ENCODE assay signal across 7 mouse cellular contexts in genomic region chrX:36982892-36983653, GRCm38 (mm10). TPM values are rescaled to one million over a fixed set of nuclear protein-coding genes. Genes with fewer than 3 reads are reported as not detected.
DNase-seq lines count a peak whose midpoint lies in the region; ATAC-seq and TF ChIP-seq lines count a peak whose summit lies in the region.

No protein-coding gene starts in this region.

- no peak for DNase-seq in left cerebral cortex, adult 2 months (ENCODE audit: extremely low spot score in 1 of 2, low spot score in 2 of 2)
- no peak for DNase-seq in left cerebral cortex, postnatal 14 days (ENCODE audit: low spot score in 2 of 2)
- peak; percentile 30 for DNase-seq in ZHBTc4 (ENCODE audit: low read depth, low spot score)
- peak; percentile 47 for DNase-seq in embryonic facial prominence, embryonic 14.5 days (ENCODE audit: low spot score)
- DNase-seq in mesoderm, embryonic 11.5 days (ENCODE audit: low read depth, low spot score): peak; percentile 22
- DNase-seq in layer of hippocampus, adult 18-20 months (ENCODE audit: low spot score in 2 of 2): no peak

- peak overlapping the region; percentile 12; the same call in 1 of the 2 replicates for H3K4me2 ChIP-seq in embryonic facial prominence, embryonic 14.5 days (ENCODE audit: low read depth, low read length)
- H3K4me2 ChIP-seq in midbrain, embryonic 15.5 days: no peak overlapping the region

- H3K36me3 ChIP-seq in embryonic facial prominence, embryonic 14.5 days (ENCODE audit: control insufficient read depth, insufficient read depth, low read length): no peaks in the 10 kb centered on the region
- no peaks in the 10 kb centered on the region for H3K36me3 ChIP-seq in midbrain, embryonic 15.5 days (replicated peaks)

- ATAC-seq in embryonic facial prominence, embryonic 14.5 days (ENCODE audit: low read depth): peak; percentile 33; the same call in 1 of the 2 replicates
- ATAC-seq in midbrain, embryonic 15.5 days (replicated peaks): no peak

- 59% methylated on average over 8 of the region's 8 CpGs for WGBS in embryonic facial prominence, embryonic 14.5 days
- 78% methylated on average over 8 of the region's 8 CpGs for WGBS in midbrain, embryonic 15.5 days

- peak overlapping the region; percentile 76 for H3K27ac ChIP-seq in left cerebral cortex, adult 2 months
- peak overlapping the region; percentile 75 for H3K27ac ChIP-seq in embryonic facial prominence, embryonic 14.5 days (replicated peaks; ENCODE audit: low read depth, low read length)
- H3K27ac ChIP-seq in midbrain, embryonic 15.5 days: no peak overlapping the region

- H3K4me3 ChIP-seq in left cerebral cortex, adult 2 months: no peak overlapping the region
- H3K4me3 ChIP-seq in embryonic facial prominence, embryonic 14.5 days (ENCODE audit: low read depth, low read length): no peak overlapping the region
- no peak overlapping the region for H3K4me3 ChIP-seq in midbrain, embryonic 15.5 days

- H3K9me3 ChIP-seq in embryonic facial prominence, embryonic 14.5 days (ENCODE audit: control insufficient read depth, low read length): no peaks in the 10 kb centered on the region
- H3K9me3 ChIP-seq in midbrain, embryonic 15.5 days: no peaks in the 10 kb centered on the region

- no peak overlapping the region for H3K9ac ChIP-seq in embryonic facial prominence, embryonic 14.5 days (ENCODE audit: low read depth, low read length)
- no peak overlapping the region for H3K9ac ChIP-seq in midbrain, embryonic 15.5 days

- no peak for TF ChIP-seq CTCF in left cerebral cortex, adult 2 months (IDR thresholded peaks at IDR 0.05)

- no peaks in the 10 kb centered on the region for H3K27me3 ChIP-seq in embryonic facial prominence, embryonic 14.5 days (replicated peaks; ENCODE audit: control insufficient read depth, insufficient read depth, low read length)
- no peaks in the 10 kb centered on the region for H3K27me3 ChIP-seq in midbrain, embryonic 15.5 days (replicated peaks)

- H3K4me1 ChIP-seq in embryonic facial prominence, embryonic 14.5 days (ENCODE audit: control insufficient read depth, insufficient read depth, low read length): peaks cover 7% of the 10 kb centered on the region; the same call in 1 of the 2 replicates
- H3K4me1 ChIP-seq in midbrain, embryonic 15.5 days: peaks cover 23% of the 10 kb centered on the region

- intact Hi-C loops in left cerebral cortex, adult 2 months (cut with DNase I): loop anchor here (5.0 kb wide), 1 partner anchor 46 kb away; no protein-coding TSS in a partner anchor
- intact Hi-C loops in left cerebral cortex, postnatal 14 days (cut with DNase I): no loop called here

RNA-seq across cellular contexts. Expression of gene Sept6, which starts 8.5 kb away (rescaled TPM):
- 10 to 100 TPM; 56.9 to 59.2 TPM for total RNA-seq in left cerebral cortex, adult 2 months (2021)
- total RNA-seq in left cerebral cortex, postnatal 14 days (2021): 10 to 100 TPM; 72.5 to 75.0 TPM
- polyA plus RNA-seq in embryonic facial prominence, embryonic 14.5 days (2014; fragmentation: Nextera tagmentation; extraction: Ambion mirVana): 30.5 and 37.3 TPM in 2 replicates
- 76.1 and 77.6 TPM in 2 replicates for polyA plus RNA-seq in midbrain, embryonic 15.5 days (2015; fragmentation: Nextera tagmentation; extraction: Ambion mirVana)
- total RNA-seq in layer of hippocampus, adult 18-20 months (2021): 10 to 100 TPM; 47.6 to 48.4 TPM

Comparison
In these comparisons a context has a peak if more than half of its experiments do, and no peak if none do; other contexts are left out.
1. DNase-seq: peak in ZHBTc4 (single experiment), embryonic facial prominence, embryonic 14.5 days (single experiment) and mesoderm, embryonic 11.5 days (single experiment); none in left cerebral cortex, adult 2 months (0 of 2), left cerebral cortex, postnatal 14 days (0 of 2) and layer of hippocampus, adult 18-20 months (0 of 2).